Mouse (Mus musculus) E14TG2a.4 (cell line): ENCODE results near the gene Fez2.

Source experiments
- CTCF ChIP-seq: conservative IDR thresholded peaks from 2 replicates; pipeline ENCODE4 v1.5.1; 2014; ENCODE audit warnings: low read length
- NANOG ChIP-seq: IDR thresholded peaks from 2 replicates; pipeline ENCODE4 v1.6.1; 2014; ENCODE audit warnings: borderline replicate concordance, low read length, mixed read lengths
- POU5F1 ChIP-seq: IDR thresholded peaks from 2 replicates; pipeline ENCODE4 v1.6.1; 2014; ENCODE audit warnings: low read length, borderline replicate concordance

DNA sequence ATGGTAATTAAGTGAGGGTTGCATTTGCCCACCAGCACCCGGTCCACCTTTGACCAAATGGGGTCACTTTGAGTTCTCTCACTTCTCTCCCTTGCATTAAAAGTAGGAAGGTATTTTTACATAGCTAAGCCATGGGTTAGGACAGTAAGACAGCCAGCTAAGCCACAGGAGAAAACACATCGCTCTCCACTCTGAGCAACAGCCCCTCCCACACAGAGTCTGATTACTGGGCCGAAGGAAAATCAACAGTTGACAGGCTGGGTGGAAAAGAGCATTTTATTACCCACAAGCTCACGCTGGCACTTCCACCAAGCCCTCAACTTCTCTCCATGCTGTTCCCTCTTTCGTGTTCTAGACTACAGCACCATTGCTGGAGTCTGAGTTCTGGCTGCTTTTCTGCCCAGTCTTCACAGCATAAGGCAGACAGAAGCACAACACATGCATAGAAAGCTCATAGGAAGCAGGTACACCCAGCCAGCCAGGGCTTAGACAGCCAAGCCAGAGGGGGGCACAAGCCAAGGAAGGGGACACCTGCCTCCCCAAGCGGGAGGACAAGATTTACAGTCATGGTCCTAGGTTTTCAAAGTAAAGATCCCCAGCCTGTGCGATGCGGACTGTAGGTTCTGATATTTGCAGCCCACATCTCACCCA, 38.7 kb downstream of the Fez2 start:
- TF ChIP-seq CTCF (no peak), NANOG (no peak), POU5F1 (no peak)
